Comparison of ENCODE assay signal across 8 mouse cellular contexts in genomic region chr2:165316837-165317473, GRCm38 (mm10). TPM values are rescaled to one million over a fixed set of nuclear protein-coding genes. Genes with fewer than 3 reads are reported as not detected.
DNase-seq lines count a peak whose midpoint lies in the region; ATAC-seq and TF ChIP-seq lines count a peak whose summit lies in the region.

No protein-coding gene starts in this region.

- ATAC-seq in forebrain, embryonic 11.5 days (replicated peaks; ENCODE audit: low FRiP score): peak; percentile 94
- peak; percentile 86 for ATAC-seq in neural tube, embryonic 15.5 days (ENCODE audit: low FRiP score)

- H3K27me3 ChIP-seq in forebrain, embryonic 11.5 days (ENCODE audit: control insufficient read depth, insufficient read depth, low read length): no peaks in the 10 kb centered on the region; the same call in none of the 2 replicates
- H3K27me3 ChIP-seq in neural tube, embryonic 15.5 days (replicated peaks): 0 out of 2 replicates have a peak, but pooled peaks cover 6% of the 10 kb centered on the region

- DNase-seq in urinary bladder, postnatal 14 days (ENCODE audit: low spot score): peak; percentile 41
- DNase-seq in urinary bladder, adult 2 months (ENCODE audit: low spot score): no peak
- peak; percentile 85 for DNase-seq in forebrain, embryonic 11.5 days (ENCODE audit: low spot score)
- DNase-seq in heart, postnatal 36 days: peak; percentile 42 to 59
- DNase-seq in layer of hippocampus, adult 11-12 months (ENCODE audit: low spot score): peak; percentile 82
- DNase-seq in lung, adult 2 months: peak; percentile 44
- no peak for DNase-seq in T-cell, adult 2 months (ENCODE audit: low spot score)

- no peak for TF ChIP-seq CTCF in lung, adult 2 months (IDR thresholded peaks at IDR 0.05; ENCODE audit: insufficient read depth, low read length)

- peak overlapping the region; percentile 88 for H3K27ac ChIP-seq in forebrain, embryonic 11.5 days (ENCODE audit: low read depth, low read length)
- peak overlapping the region; percentile 85 for H3K27ac ChIP-seq in neural tube, embryonic 15.5 days (replicated peaks)

- H3K4me1 ChIP-seq in forebrain, embryonic 11.5 days (replicated peaks; ENCODE audit: control insufficient read depth, insufficient read depth, low read length): peaks cover 33% of the 10 kb centered on the region
- H3K4me1 ChIP-seq in lung, adult 2 months (ENCODE audit: control insufficient read depth, insufficient read depth, low read length): peaks cover 46% of the 10 kb centered on the region
- peaks cover 61% of the 10 kb centered on the region for H3K4me1 ChIP-seq in neural tube, embryonic 15.5 days

- intact Hi-C loops in heart, postnatal 36 days (cut with DNase I): no loop called here

- peak overlapping the region; percentile 35 for H3K9ac ChIP-seq in forebrain, embryonic 11.5 days (ENCODE audit: low read length)
- H3K9ac ChIP-seq in neural tube, embryonic 15.5 days (replicated peaks): peak overlapping the region; percentile 40; the same call in 1 of the 2 replicates

- TF ChIP-seq POLR2A in lung, adult 2 months (IDR thresholded peaks at IDR 0.05; ENCODE audit: borderline replicate concordance, extremely low read depth, low read depth, low read length): no peak

- peaks cover 2% of the 10 kb centered on the region; the same call in 1 of the 2 replicates for H3K36me3 ChIP-seq in forebrain, embryonic 11.5 days (ENCODE audit: control insufficient read depth, insufficient read depth, low read length)
- peaks cover 34% of the 10 kb centered on the region for H3K36me3 ChIP-seq in neural tube, embryonic 15.5 days

- no peak overlapping the region for H3K4me3 ChIP-seq in forebrain, embryonic 11.5 days (ENCODE audit: low read depth, low read length)
- H3K4me3 ChIP-seq in lung, adult 2 months (replicated peaks; ENCODE audit: extremely low read depth, low read depth, low read length): no peak overlapping the region
- no peak overlapping the region for H3K4me3 ChIP-seq in neural tube, embryonic 15.5 days (replicated peaks)

- peak overlapping the region; percentile 40 for H3K4me2 ChIP-seq in forebrain, embryonic 11.5 days (ENCODE audit: low read depth, low read length, severe bottlenecking)
- peak overlapping the region; percentile 40 for H3K4me2 ChIP-seq in neural tube, embryonic 15.5 days

- 5% methylated on average over 9 of the region's 9 CpGs for WGBS in forebrain, embryonic 11.5 days
- WGBS in lung, adult 2 months: 32% methylated on average over 9 of the region's 9 CpGs
- 5% methylated on average over 9 of the region's 9 CpGs for WGBS in neural tube, embryonic 15.5 days

- H3K9me3 ChIP-seq in forebrain, embryonic 11.5 days (ENCODE audit: control insufficient read depth, low read length): no peaks in the 10 kb centered on the region
- no peaks in the 10 kb centered on the region for H3K9me3 ChIP-seq in neural tube, embryonic 15.5 days (replicated peaks)

RNA-seq across cellular contexts. Expression of gene Elmo2, which starts 9.3 kb away (rescaled TPM):
- polyA plus RNA-seq in urinary bladder, adult 2 months (2012; rRNA removed): 33.8 and 36.2 TPM in 2 replicates
- 95.4 and 108 TPM in 2 replicates for polyA plus RNA-seq in forebrain, embryonic 11.5 days (2014; fragmentation: Nextera tagmentation; extraction: Ambion mirVana)
- total RNA-seq in heart, postnatal 36 days (2021): 10 to 100 TPM; 16.7 to 19.1 TPM
- polyA plus RNA-seq in lung, adult 2 months (2012; rRNA removed): 95.0 and 148 TPM in 2 replicates
- polyA plus RNA-seq in neural tube, embryonic 15.5 days (2015; fragmentation: Nextera tagmentation; extraction: Ambion mirVana): 85.1 and 89.1 TPM in 2 replicates

RNA-seq across cellular contexts. Expression of gene Slc35c2, which starts 29.3 kb away (rescaled TPM):
- polyA plus RNA-seq in urinary bladder, adult 2 months (2012; rRNA removed): 36.0 and 36.1 TPM in 2 replicates
- 54.3 and 62.7 TPM in 2 replicates for polyA plus RNA-seq in forebrain, embryonic 11.5 days (2014; fragmentation: Nextera tagmentation; extraction: Ambion mirVana)
- total RNA-seq in heart, postnatal 36 days (2021): 10 to 100 TPM; 17.2 to 18.3 TPM
- 52.3 and 55.0 TPM in 2 replicates for polyA plus RNA-seq in lung, adult 2 months (2012; rRNA removed)
- 65.6 and 68.3 TPM in 2 replicates for polyA plus RNA-seq in neural tube, embryonic 15.5 days (2015; fragmentation: Nextera tagmentation; extraction: Ambion mirVana)

RNA-seq across cellular contexts. Expression of gene Zfp663, which starts 51.6 kb away (rescaled TPM):
- polyA plus RNA-seq in urinary bladder, adult 2 months (2012; rRNA removed): 0.01 TPM in 1 of 2 replicates, not detected in the other
- 4.7 and 5.8 TPM in 2 replicates for polyA plus RNA-seq in forebrain, embryonic 11.5 days (2014; fragmentation: Nextera tagmentation; extraction: Ambion mirVana)
- not detected for total RNA-seq in heart, postnatal 36 days (2021)
- polyA plus RNA-seq in lung, adult 2 months (2012; rRNA removed): 0.46 and 1.3 TPM in 2 replicates
- polyA plus RNA-seq in neural tube, embryonic 15.5 days (2015; fragmentation: Nextera tagmentation; extraction: Ambion mirVana): 3.8 and 4.7 TPM in 2 replicates

Comparison
In these comparisons a context has a peak if more than half of its experiments do, and no peak if none do; other contexts are left out.
1. DNase-seq: peak in urinary bladder, postnatal 14 days (single experiment), forebrain, embryonic 11.5 days (single experiment), heart, postnatal 36 days (2 of 2), layer of hippocampus, adult 11-12 months (single experiment) and lung, adult 2 months (single experiment); none in urinary bladder, adult 2 months (single experiment) and T-cell, adult 2 months (single experiment).